Mouse (Mus musculus): ENCODE measurements around the gene Cxcr5. TPM values are rescaled to one million over a fixed set of nuclear protein-coding genes. Genes with fewer than 3 reads are reported as not detected.
A peak's percentile ranks its signal among the peaks of the same experiment; 100 is the strongest.

Gene Cxcr5
- total and polyA plus RNA-seq, 3 experiments = 0.17 to 0.26 TPM; not detected in 1

GRCm38 (mm10) chr9:44537625-44538301, 23.9 kb downstream of the Cxcr5 start:
- DNase-seq = no peak

DNA sequence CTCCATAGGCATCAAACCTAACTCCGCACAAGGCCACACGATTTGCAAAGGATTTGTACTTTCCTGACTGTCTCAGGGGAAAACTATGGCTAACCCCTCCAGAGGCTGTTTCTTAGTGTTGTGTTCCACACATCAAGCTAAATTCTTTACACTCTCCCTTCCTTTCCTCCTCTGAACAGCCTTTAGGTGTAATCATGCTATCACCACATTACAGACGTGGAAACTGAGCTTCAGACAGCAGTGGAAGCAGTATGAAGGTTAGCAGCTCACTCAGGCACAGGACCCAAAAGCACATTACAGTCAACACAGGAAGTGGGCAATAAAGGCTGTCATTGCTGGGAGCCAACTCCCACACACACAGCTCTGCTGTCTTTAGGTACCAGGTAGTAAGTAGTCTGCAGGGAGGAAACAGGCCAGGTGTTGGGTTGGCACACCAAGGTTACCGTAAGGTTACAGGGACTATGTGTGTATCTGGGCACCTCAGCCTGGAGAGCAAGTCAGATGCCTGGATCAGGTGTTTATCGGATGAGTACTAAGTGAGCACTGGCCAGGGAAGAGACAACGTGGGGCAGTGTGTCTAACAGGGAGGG, 28.6 kb downstream of the Cxcr5 start:
- no peak for DNase-seq

- DNase-seq = peak; percentile 27
Measured at GRCm38 (mm10) chr9:44528340-44528739, 33.3 kb downstream of the Cxcr5 start.

DNA sequence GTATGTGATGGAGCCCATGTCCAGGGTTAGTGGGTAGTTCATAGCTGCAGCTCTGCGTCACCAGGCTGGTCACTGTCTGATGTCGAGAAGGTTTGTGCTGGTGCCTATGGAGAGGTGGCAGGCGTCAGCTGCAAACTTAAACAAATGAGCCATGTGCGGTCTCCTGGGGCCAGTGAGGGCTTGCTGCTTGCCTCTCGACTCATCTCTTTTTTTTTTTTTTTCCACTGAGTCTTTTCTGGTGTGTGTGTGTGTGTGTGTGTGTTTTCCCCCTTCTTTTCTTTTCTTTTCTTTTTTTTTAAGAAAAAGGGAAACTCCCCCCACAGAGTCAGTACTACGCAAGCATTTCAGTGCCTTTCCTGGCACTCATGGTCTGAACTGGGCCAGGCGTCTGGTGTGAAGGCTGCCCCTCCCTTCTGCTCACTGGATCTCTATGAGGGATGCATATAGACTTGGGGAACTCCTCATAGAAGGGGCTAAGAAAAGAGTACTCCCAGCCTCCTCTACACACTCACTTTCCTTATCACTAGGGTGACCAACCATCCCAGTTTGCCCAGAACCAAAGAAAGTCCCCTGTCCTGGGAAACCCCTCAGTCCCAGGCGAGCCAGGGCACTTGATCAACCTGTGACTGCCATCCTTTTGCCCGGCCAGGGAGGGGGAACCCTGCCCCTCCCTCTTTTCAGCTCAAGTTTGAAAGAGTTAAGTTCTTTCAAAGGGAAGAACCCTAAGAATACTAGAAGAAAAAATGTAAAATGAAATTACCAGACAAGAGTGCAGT, 35.2 kb downstream of the Cxcr5 start:
- DNase-seq = no peak

- no peak for DNase-seq
Measured at GRCm38 (mm10) chr9:44525589-44525988, 36.1 kb downstream of the Cxcr5 start.

- no peak for DNase-seq
Measured at GRCm38 (mm10) chr9:44525001-44525400, 36.7 kb downstream of the Cxcr5 start.

GRCm38 (mm10) chr9:44524235-44524826, 37.3 kb downstream of the Cxcr5 start:
- DNase-seq = no peak

DNA sequence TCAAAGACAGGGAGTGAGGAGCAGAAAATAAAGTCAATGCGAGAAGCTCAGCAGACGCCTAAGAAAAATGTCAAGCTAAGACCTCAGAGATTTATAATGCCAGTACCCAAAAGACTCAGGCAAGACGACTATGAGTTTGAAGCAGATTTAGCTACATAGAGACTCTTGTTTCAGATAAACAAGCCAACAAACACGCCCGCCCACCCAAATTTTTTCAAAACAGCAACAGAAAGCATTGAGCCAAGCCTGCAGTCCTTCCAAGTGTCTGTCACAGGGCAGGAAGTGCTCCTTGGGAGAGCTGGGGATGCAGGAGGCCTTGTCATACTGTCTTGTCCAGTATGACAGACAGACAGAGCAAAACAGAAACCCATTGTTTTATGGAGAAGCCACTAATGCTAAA, 38.0 kb downstream of the Cxcr5 start:
- DNase-seq = no peak

- DNase-seq = no peak
Measured at GRCm38 (mm10) chr9:44521927-44522326, 39.8 kb downstream of the Cxcr5 start.

GRCm38 (mm10) chr9:44518068-44518467, 43.6 kb downstream of the Cxcr5 start:
- DNase-seq = no peak

GRCm38 (mm10) chr9:44517368-44517767, 44.3 kb downstream of the Cxcr5 start:
- DNase-seq = peak; percentile 21

- no peak for DNase-seq
Measured at GRCm38 (mm10) chr9:44515891-44516290, 45.8 kb downstream of the Cxcr5 start.

GRCm38 (mm10) chr9:44515131-44515751, 46.4 kb downstream of the Cxcr5 start:
- peak; percentile 71 for DNase-seq

DNA sequence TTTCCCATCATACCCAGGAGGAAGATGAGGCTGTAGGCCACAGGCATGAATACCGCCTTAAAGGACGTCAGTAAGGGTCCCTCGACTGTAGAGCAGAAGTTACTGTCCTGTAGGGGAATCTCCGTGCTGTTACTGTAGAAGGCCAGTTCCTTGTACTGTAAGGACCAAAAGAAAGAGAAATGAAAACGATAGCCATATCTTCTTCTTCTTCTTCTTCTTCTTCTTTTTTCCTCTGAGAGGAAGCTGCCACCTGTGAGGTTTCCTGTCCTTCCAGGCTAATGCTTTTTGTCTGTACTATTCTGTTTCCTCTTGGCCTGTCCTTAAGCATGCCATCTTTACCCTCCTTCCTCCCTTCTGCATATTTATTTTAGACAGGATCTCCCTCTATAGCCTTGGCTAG, 47.5 kb downstream of the Cxcr5 start:
- DNase-seq = no peak

GRCm38 (mm10) chr9:44513610-44514009, 48.1 kb downstream of the Cxcr5 start:
- no peak for DNase-seq

DNA sequence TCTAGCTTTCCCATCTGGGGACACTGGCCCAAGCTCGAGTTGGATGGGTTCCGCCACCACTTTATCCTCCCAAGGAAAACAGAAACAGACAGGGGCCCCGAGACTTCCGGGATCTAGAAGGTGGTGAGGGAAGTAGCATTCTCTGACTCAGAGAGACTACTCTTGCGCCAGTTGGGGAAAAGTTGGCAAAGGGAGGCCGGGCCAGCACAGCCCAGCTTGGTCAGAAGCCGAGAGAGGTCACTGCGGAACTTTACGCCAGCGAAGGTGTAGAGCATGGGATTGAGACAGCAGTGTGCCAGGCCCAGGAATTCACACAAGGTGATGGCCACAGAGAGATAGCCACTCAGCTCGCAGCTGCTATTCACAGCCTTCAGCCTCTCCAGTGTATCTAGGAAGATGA, 48.6 kb downstream of the Cxcr5 start:
- peak; percentile 41 for DNase-seq

DNA sequence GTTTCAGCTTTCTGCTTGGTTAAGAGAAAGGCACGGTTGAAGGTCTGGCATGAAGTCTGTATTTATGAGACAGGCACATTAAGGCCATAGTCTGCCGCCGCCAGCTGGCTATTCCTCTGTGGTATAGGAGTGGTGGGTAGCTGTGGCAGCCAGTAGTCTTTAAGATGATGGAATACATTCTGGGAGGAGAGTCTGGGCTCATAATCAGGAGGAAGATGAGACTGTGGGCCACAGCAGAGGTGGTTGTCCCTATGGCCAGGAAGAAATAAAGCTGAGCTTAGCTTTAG, 49.0 kb downstream of the Cxcr5 start:
- DNase-seq = no peak

DNA sequence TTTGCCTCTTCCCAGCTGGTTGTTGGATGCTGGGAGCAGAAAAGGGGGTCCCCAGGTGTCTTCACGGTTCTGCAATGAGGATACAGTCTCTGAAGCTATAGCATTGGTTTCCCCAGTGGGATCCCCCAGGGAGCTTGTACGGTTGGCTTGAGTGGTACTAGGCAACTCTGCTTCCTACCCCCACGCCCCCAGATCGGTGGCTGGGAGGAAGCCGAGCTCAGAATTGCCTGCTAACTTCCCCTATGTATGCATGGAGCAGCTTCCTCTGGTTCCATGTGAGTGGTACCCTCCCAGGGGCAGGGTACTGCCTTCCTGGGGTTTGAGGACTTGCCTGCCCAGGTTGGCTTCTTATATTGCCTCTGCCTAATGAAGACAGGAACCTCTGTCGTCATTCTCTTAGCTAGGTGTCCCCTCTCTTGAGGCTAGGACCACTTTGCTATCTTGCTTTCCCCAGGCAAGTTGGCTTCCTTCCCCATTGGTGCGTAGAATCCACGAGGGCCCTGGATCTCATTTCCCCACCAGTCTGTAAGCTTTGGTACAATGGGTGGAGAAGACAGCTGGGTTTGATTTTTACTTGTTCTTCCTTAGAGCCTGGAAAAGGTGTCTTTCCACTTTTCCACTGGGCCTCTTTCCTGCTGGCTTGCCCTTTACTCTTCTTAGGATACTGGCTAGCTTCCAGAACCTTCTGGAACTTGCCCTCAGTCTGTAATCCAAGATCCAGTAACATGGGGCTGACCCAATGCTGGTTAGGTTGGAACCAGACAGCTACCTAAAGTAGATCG, 49.6 kb downstream of the Cxcr5 start:
- DNase-seq = peak; percentile 15

DNA sequence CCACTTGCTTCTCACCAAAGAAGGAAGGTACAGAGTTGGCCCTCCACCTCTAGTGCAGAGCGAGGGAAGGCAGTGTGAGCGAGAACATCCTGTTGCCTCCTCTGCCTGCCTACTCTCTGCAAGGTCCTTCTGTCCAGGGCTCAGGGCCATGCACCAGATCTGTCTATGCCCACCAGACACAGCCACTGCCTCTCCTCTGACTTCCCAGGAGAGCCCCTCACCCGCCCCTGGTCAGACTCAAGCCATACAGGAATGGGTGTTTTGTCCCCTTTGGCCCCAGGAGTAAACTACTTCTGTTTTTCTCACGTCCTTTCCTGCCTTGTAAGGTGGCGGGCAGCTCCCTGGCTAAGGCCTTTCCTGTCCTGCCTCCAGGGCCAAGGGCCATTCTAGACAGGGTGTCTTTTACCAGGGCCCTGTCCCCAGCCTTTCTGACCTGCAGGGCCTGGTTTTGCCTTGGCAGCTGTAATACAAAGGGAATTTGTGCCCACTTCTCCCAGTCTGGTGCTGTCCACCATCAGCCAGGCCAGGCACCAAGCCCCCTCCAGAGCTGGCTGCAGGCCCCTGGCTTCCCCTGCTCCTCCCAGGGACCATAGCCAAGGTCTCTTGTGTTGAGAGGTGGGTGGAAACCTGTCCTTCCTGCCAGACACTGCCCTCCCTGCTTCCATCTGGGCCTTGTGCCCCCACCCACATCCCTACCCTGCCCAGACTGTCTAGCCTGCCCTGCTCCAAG, 50.6 kb downstream of the Cxcr5 start:
- peak; percentile 46 for DNase-seq

DNA sequence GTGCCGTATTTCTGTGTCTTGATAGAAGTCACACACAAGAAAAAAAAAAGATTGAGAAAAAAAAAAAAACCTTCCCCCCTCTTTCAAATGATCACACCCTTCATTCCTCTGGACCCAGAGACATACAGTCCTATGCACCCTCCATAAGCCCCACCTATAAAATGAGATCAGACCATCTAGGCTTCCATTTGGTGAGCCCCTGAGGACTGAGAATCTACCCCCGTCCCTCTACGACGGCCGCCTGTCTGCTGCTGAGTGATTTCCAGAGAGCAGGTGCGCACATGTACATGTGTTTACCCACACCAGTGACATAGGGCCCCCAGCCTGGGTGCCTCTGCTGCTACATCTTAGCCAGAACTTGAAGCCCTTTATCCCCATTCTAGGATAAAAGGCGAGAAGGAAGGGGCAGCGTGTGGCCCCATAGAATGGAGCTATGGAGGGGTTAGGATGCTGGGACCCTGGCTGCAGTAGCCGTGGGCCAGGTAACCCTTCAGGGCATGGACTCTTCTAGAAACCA, 51.3 kb downstream of the Cxcr5 start:
- DNase-seq = no peak

Measured in adrenal gland, adult 2 months (tissue).